Mouse (Mus musculus): ENCODE data around the gene Aprt.

DNA sequence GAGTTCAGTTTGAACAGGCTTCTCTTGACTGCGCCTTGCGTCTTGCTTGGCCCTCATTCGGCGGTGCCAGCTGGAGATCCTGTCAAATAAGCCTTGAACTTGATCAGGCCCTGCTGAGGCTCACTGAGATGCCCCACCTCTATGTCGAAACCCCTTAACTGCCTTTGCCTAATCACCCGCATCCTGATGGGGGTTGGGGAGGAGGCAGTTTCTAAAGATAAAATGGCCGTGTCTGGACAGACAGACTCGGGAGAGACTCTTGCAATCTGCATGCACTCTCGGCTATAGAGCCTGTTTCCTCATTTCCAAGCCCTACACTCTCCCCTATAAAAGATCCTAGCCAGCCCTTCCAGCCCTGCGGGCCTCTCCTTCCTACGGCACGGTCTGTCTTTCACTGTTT lies 16.5 kb upstream of the Aprt start:
- TF ChIP-seq POLR2A (IDR thresholded peaks at IDR 0.05; ENCODE audit: low read depth, low read length) (no peak), CTCF (IDR thresholded peaks at IDR 0.05; ENCODE audit: extremely low read depth, insufficient read depth, insufficient read length, insufficient replicate concordance) (no peak)
